Mouse (Mus musculus): Measurements from ENCODE around the gene Cdc26.
A peak's percentile ranks its signal among the peaks of the same experiment; 100 is the strongest.

GRCm38 (mm10) chr4:62433939-62434870 is 25.8 kb upstream of the Cdc26 start:
- peak in 1 of 2 experiments; percentile 24; a peak in 1 of 4 replicates for TF ChIP-seq CTCF (conservative IDR thresholded peaks at IDR 0.05 in 1 of 2, IDR thresholded peaks at IDR 0.05 in 1 of 2; ENCODE audit: low read depth in 2 of 2, low read length in 2 of 2)
- TF ChIP-seq UBTF (IDR thresholded peaks at IDR 0.05; ENCODE audit: low read depth, low read length): no peak
- peak; percentile 61; the same call in 1 of the 2 replicates for TF ChIP-seq TCF12 (IDR thresholded peaks at IDR 0.05; ENCODE audit: low read depth, low read length)
- TF ChIP-seq SMC3 (IDR thresholded peaks at IDR 0.05; ENCODE audit: low read depth, low read length): peak; percentile 5; the same call in 1 of the 2 replicates
- peak; percentile 85 for TF ChIP-seq EP300 (IDR thresholded peaks at IDR 0.05; ENCODE audit: low read length)
- peak; percentile 30; the same call in 1 of the 2 replicates for TF ChIP-seq ZMIZ1 (IDR thresholded peaks at IDR 0.05; ENCODE audit: low read depth, low read length)
- no peak for TF ChIP-seq CHD1 (IDR thresholded peaks at IDR 0.05; ENCODE audit: low read depth, low read length)
- peak; percentile 57 for TF ChIP-seq POLR2A (IDR thresholded peaks at IDR 0.05; ENCODE audit: low read depth, low read length)
- peak; percentile 71 for TF ChIP-seq TBP (conservative IDR thresholded peaks at IDR 0.05; ENCODE audit: low read depth, low read length)
- no peak for TF ChIP-seq RAD21 (IDR thresholded peaks at IDR 0.05; ENCODE audit: low read depth, low read length)
